Mouse (Mus musculus): ENCODE data around the gene Ust. TPM values are rescaled to one million over a fixed set of nuclear protein-coding genes. Genes with fewer than 3 reads are reported as not detected.

Ust gene
- polyA plus RNA-seq, 1 experiment from 2014 or later = 11.5 TPM

GRCm38 (mm10) chr10:8213266-8213905 lies 305.2 kb downstream of the Ust start:
- no peaks in the 10 kb centered on the region for H3K36me3 ChIP-seq
- H3K27ac ChIP-seq = peak overlapping the region; percentile 38; the same call in 1 of the 2 replicates
- no peak overlapping the region for H3K9ac ChIP-seq
- WGBS = 30% methylated on average over 10 of the region's 10 CpGs
- no peaks in the 10 kb centered on the region for H3K27me3 ChIP-seq
- no peaks in the 10 kb centered on the region for H3K9me3 ChIP-seq
- no peak overlapping the region for H3K4me3 ChIP-seq
- 0 out of 2 replicates have a peak overlapping the region, but pooled peaks have one; percentile 10 for H3K4me2 ChIP-seq
- H3K4me1 ChIP-seq = peaks cover 34% of the 10 kb centered on the region
- no peak for ATAC-seq (ENCODE audit: insufficient number of reproducible peaks, low FRiP score, low TSS enrichment, low read depth)

- no peak overlapping the region for H3K4me2 ChIP-seq
- ATAC-seq (ENCODE audit: insufficient number of reproducible peaks, low FRiP score, low TSS enrichment, low read depth) = no peak
- WGBS = 75% methylated on average over 11 of the region's 11 CpGs
- H3K9ac ChIP-seq = no peak overlapping the region
- no peaks in the 10 kb centered on the region for H3K9me3 ChIP-seq
- no peak overlapping the region for H3K4me3 ChIP-seq
- H3K4me1 ChIP-seq = peaks cover 34% of the 10 kb centered on the region
- no peaks in the 10 kb centered on the region for H3K27me3 ChIP-seq
- no peak overlapping the region for H3K27ac ChIP-seq
- no peaks in the 10 kb centered on the region for H3K36me3 ChIP-seq
Observed at GRCm38 (mm10) chr10:8212611-8213226, 305.9 kb downstream of the Ust start.

- Histone ChIP-seq H3K4me2 (no peak overlapping the region), H3K27me3 (no peaks in the 10 kb centered on the region), H3K27ac (0 out of 2 replicates have a peak overlapping the region, but pooled peaks have one; percentile 60), H3K4me1 (peaks cover 30% of the 10 kb centered on the region), H3K9ac (no peak overlapping the region), H3K9me3 (no peaks in the 10 kb centered on the region), H3K4me3 (no peak overlapping the region), H3K36me3 (0 out of 2 replicates have a peak, but pooled peaks cover 3% of the 10 kb centered on the region)
- ATAC-seq (ENCODE audit: insufficient number of reproducible peaks, low FRiP score, low TSS enrichment, low read depth) = no peak
- 78% methylated on average over 5 of the region's 5 CpGs for WGBS
Observed at GRCm38 (mm10) chr10:8211694-8212093, 306.9 kb downstream of the Ust start.

DNA sequence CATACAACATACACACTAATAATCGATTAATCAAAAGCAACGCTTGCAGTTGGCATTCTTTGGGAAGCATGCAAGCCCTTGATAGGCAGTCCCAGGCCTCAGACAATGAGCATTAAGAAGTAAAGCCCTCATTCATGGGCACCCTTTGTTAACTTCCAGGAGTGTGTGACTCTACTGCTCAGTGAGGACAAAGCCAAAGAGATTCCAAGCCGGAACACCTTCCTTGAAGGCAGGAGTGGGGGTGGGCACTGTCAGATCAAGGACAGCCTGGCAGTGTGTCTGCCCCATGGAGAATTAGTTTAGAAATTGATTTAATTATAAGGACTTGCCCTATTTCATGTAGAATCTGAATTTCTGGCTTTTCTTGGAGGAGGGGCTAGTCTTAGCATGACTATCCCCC lies 308.3 kb downstream of the Ust start:
- WGBS = 92% methylated on average over 3 of the region's 3 CpGs
- Histone ChIP-seq H3K27ac (no peak overlapping the region), H3K27me3 (no peaks in the 10 kb centered on the region)

GRCm38 (mm10) chr10:8207358-8207757 lies 311.3 kb downstream of the Ust start:
- Histone ChIP-seq H3K27me3 (no peaks in the 10 kb centered on the region), H3K4me1 (0 out of 2 replicates have a peak, but pooled peaks cover 13% of the 10 kb centered on the region), H3K4me3 (no peak overlapping the region), H3K9me3 (no peaks in the 10 kb centered on the region), H3K27ac (no peak overlapping the region), H3K36me3 (0 out of 2 replicates have a peak, but pooled peaks cover 5% of the 10 kb centered on the region), H3K9ac (no peak overlapping the region), H3K4me2 (no peak overlapping the region)
- WGBS = 94% methylated on average over 19 of the region's 19 CpGs
- no peak for ATAC-seq (ENCODE audit: insufficient number of reproducible peaks, low FRiP score, low TSS enrichment, low read depth)

More for the DNA sequence above, 308.3 kb downstream of the Ust start:
- H3K4me3 ChIP-seq = no peak overlapping the region
- ATAC-seq (ENCODE audit: insufficient number of reproducible peaks, low FRiP score, low TSS enrichment, low read depth) = no peak
- no peak overlapping the region for H3K4me2 ChIP-seq
- peaks cover 30% of the 10 kb centered on the region for H3K4me1 ChIP-seq
- 0 out of 2 replicates have a peak, but pooled peaks cover 5% of the 10 kb centered on the region for H3K36me3 ChIP-seq
- no peak overlapping the region for H3K9ac ChIP-seq
- no peaks in the 10 kb centered on the region for H3K9me3 ChIP-seq

DNA sequence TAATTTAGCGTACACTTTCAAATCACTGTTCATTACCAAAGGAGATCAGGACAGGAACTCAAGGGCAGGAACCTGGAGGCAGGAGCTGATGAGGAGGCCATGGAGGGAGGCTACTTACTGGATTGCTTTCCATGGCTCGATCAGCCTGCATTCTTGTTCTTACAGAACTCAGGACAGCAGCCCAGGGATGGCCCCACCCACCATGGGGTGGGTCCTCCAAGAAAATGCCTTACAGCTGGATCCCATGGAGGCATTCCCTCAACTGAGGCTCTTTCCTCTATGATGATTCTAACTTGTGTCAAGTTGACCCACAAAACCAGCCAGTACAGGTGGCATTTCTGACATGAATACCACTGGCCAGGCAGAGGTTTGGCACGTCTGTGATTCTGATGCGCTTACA lies 314.9 kb downstream of the Ust start:
- 69% methylated on average over 4 of the region's 4 CpGs for WGBS

DNA sequence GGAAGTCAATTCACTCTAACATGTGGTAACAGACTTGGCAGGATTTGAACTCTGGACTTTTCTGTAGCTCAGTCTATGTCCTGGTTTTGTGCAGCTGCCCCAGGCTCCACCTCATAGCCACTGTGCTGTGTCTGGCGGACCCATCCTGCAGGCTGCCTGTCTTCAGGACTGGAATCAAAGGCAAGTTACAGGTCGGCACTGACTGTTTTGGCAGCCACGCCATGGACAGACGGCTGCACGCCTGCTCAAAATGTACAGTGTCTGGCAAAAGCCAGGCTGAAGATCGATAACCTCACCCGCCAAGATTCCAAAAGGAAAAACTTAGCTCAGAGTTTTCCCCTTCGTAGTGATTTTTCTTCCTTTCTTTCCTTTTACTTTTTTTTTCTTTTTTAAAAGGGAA lies 318.8 kb downstream of the Ust start:
- Histone ChIP-seq H3K27ac (peak overlapping the region; percentile 65), H3K9ac (no peak overlapping the region), H3K4me2 (no peak overlapping the region), H3K36me3 (no peaks in the 10 kb centered on the region), H3K9me3 (no peaks in the 10 kb centered on the region), H3K4me3 (no peak overlapping the region), H3K27me3 (no peaks in the 10 kb centered on the region), H3K4me1 (peaks cover 7% of the 10 kb centered on the region; the same call in 1 of the 2 replicates)
- 68% methylated on average over 8 of the region's 8 CpGs for WGBS
- no peak for ATAC-seq (ENCODE audit: insufficient number of reproducible peaks, low FRiP score, low TSS enrichment, low read depth)

More for the DNA sequence above, 314.9 kb downstream of the Ust start:
- Histone ChIP-seq H3K36me3 (0 out of 2 replicates have a peak, but pooled peaks cover 5% of the 10 kb centered on the region), H3K4me1 (no peaks in the 10 kb centered on the region), H3K9ac (no peak overlapping the region), H3K27ac (no peak overlapping the region), H3K9me3 (no peaks in the 10 kb centered on the region), H3K4me2 (no peak overlapping the region), H3K27me3 (no peaks in the 10 kb centered on the region), H3K4me3 (no peak overlapping the region)
- ATAC-seq (ENCODE audit: insufficient number of reproducible peaks, low FRiP score, low TSS enrichment, low read depth) = no peak

GRCm38 (mm10) chr10:8199026-8199756 lies 319.4 kb downstream of the Ust start:
- Histone ChIP-seq H3K9me3 (no peaks in the 10 kb centered on the region), H3K27ac (no peak overlapping the region), H3K9ac (no peak overlapping the region), H3K4me3 (no peak overlapping the region), H3K36me3 (no peaks in the 10 kb centered on the region), H3K27me3 (no peaks in the 10 kb centered on the region), H3K4me2 (no peak overlapping the region), H3K4me1 (peaks cover 7% of the 10 kb centered on the region; the same call in 1 of the 2 replicates)
- 91% methylated on average over 9 of the region's 9 CpGs for WGBS
- no peak for ATAC-seq (ENCODE audit: insufficient number of reproducible peaks, low FRiP score, low TSS enrichment, low read depth)

DNA sequence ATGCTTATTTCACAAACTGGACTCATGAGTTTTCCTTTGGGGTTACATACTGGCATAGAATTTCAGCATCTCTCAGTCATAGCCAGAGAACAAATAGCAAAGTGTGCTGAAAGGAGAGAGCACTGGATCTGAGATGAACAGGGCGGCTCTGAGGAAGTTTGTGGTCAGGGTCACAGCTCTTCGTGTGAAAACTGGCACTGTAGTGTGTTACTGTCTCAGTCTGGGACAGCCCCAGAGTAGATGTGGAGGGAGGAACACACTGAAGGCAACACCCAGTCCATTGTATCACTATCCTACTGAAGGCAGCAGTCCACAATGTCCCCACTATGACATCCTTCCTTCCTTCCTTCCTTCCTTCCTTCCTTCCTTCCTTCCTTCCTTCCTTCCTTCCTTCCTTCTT lies 321.0 kb downstream of the Ust start:
- Histone ChIP-seq H3K27ac (no peak overlapping the region), H3K4me1 (peaks cover 7% of the 10 kb centered on the region; the same call in 1 of the 2 replicates), H3K9ac (no peak overlapping the region), H3K4me2 (no peak overlapping the region), H3K9me3 (no peaks in the 10 kb centered on the region), H3K27me3 (no peaks in the 10 kb centered on the region), H3K36me3 (no peaks in the 10 kb centered on the region), H3K4me3 (no peak overlapping the region)
- WGBS = 28% methylated on average over 2 of the region's 2 CpGs
- no peak for ATAC-seq (ENCODE audit: insufficient number of reproducible peaks, low FRiP score, low TSS enrichment, low read depth)

DNA sequence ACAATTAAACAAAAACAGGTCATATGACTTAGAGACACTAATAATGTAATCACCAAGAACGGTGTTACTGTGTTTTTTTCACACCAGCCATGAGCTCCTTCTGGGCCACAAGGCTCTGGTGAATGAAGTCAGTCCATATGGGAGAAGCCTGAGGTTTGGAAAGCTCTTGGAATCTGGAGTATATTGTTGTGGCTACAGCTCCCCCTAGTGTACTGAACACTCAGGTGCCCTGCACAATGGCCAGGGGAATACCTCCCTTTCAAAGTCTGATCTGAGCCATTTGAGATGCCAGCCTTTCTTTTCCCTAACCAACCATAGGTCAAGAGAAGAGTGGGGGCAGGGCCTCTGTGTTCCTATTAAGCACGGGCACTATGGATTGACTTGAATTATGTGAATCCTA lies 322.3 kb downstream of the Ust start:
- no peaks in the 10 kb centered on the region for H3K27me3 ChIP-seq
- H3K27ac ChIP-seq = no peak overlapping the region
- H3K36me3 ChIP-seq = no peaks in the 10 kb centered on the region
- no peak overlapping the region for H3K9ac ChIP-seq
- 4% methylated on average over 2 of the region's 2 CpGs for WGBS
- peaks cover 7% of the 10 kb centered on the region; the same call in 1 of the 2 replicates for H3K4me1 ChIP-seq
- H3K4me3 ChIP-seq = no peak overlapping the region
- ATAC-seq (ENCODE audit: insufficient number of reproducible peaks, low FRiP score, low TSS enrichment, low read depth) = 0 out of 2 replicates have a peak, but pooled peaks have one; percentile 78
- no peaks in the 10 kb centered on the region for H3K9me3 ChIP-seq
- no peak overlapping the region for H3K4me2 ChIP-seq

DNA sequence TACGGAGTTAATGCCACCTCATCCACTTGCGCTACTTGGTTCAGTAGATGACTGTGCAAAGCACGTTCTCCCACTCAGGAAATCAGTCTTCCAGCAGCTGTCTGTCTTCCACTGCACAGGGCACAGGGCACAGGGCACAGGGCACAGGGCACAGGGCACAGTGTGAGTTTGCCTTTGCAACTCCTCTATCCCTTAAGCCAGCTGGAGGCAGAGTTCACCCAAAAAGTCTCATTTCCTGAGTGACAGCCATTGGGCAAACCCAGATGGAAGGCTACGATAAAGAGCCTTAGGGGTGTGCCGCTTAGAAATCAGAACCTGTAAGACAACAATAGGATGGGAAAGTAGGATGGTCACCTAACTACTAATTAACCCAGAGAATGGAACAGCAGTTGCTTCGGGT lies 322.9 kb downstream of the Ust start:
- no peak overlapping the region for H3K4me3 ChIP-seq
- no peaks in the 10 kb centered on the region for H3K9me3 ChIP-seq
- 57% methylated on average over 6 of the region's 6 CpGs for WGBS
- peaks cover 7% of the 10 kb centered on the region; the same call in 1 of the 2 replicates for H3K4me1 ChIP-seq
- no peak overlapping the region for H3K4me2 ChIP-seq
- no peaks in the 10 kb centered on the region for H3K27me3 ChIP-seq
- no peaks in the 10 kb centered on the region for H3K36me3 ChIP-seq
- H3K9ac ChIP-seq = no peak overlapping the region
- no peak for ATAC-seq (ENCODE audit: insufficient number of reproducible peaks, low FRiP score, low TSS enrichment, low read depth)
- H3K27ac ChIP-seq = no peak overlapping the region

Measured in limb, embryonic 15.5 days (tissue).